Mouse (Mus musculus) kidney, postnatal 10 days (tissue): ENCODE measurements around the gene Gipc1.
A peak's percentile ranks its signal among the peaks of the same experiment; 100 is the strongest.

Experiments used
- DNase-seq: peaks from one replicate; pipeline ENCODE4 v3.0.0; 2021; ENCODE audit warnings: mixed read lengths

Gipc1 gene

GRCm38 (mm10) chr8:83649699-83650098 is 2.8 kb upstream of the Gipc1 start:
- DNase-seq = no peak

GRCm38 (mm10) chr8:83652744-83653661 is 526 bp downstream of the Gipc1 start:
- DNase-seq = peak; percentile 67

- no peak for DNase-seq
These were observed 1.2 kb downstream of the Gipc1 start for GRCm38 (mm10) chr8:83653662-83654017.

GRCm38 (mm10) chr8:83654725-83655124 is 2.2 kb downstream of the Gipc1 start:
- no peak for DNase-seq

- DNase-seq = no peak
These were observed 3.6 kb downstream of the Gipc1 start for GRCm38 (mm10) chr8:83656043-83656442.

GRCm38 (mm10) chr8:83656484-83657246 is 4.2 kb downstream of the Gipc1 start:
- peak; percentile 58 for DNase-seq

- DNase-seq = no peak
These were observed 8.1 kb downstream of the Gipc1 start for GRCm38 (mm10) chr8:83660545-83660944.

GRCm38 (mm10) chr8:83660995-83661680 is 8.7 kb downstream of the Gipc1 start:
- DNase-seq = peak; percentile 66

- DNase-seq = peak; percentile 97
These were observed 9.9 kb downstream of the Gipc1 start for GRCm38 (mm10) chr8:83662421-83662826.

GRCm38 (mm10) chr8:83664096-83664495 is 11.6 kb downstream of the Gipc1 start:
- DNase-seq = peak; percentile 51

- DNase-seq = peak; percentile 84
These were observed 12.6 kb downstream of the Gipc1 start for GRCm38 (mm10) chr8:83664931-83665625.

GRCm38 (mm10) chr8:83665969-83666865 is 13.7 kb downstream of the Gipc1 start, which contains the start of gene Ptger1:
Ptger1 (plus strand) TSS chr8:83666678.
- DNase-seq = peak; percentile 79

- DNase-seq = no peak
These were observed 14.4 kb downstream of the Gipc1 start for GRCm38 (mm10) chr8:83666866-83667234.

- DNase-seq = peak; percentile 38
These were observed 15.0 kb downstream of the Gipc1 start for GRCm38 (mm10) chr8:83667526-83667925.

- DNase-seq = peak; percentile 85
These were observed 15.8 kb downstream of the Gipc1 start for GRCm38 (mm10) chr8:83668010-83668916.

- DNase-seq = peak; percentile 42
These were observed 16.5 kb downstream of the Gipc1 start for GRCm38 (mm10) chr8:83669013-83669412.

- no peak for DNase-seq
These were observed 20.5 kb downstream of the Gipc1 start for GRCm38 (mm10) chr8:83672936-83673335.

GRCm38 (mm10) chr8:83674497-83674896 is 22.0 kb downstream of the Gipc1 start:
- no peak for DNase-seq

- no peak for DNase-seq
These were observed 27.4 kb downstream of the Gipc1 start for GRCm38 (mm10) chr8:83679866-83680265.

GRCm38 (mm10) chr8:83680603-83681002 is 28.1 kb downstream of the Gipc1 start:
- no peak for DNase-seq
